Mouse (Mus musculus): ENCODE data around the gene Zranb3. TPM values are rescaled to one million over a fixed set of nuclear protein-coding genes. Genes with fewer than 3 reads are reported as not detected.

Zranb3 gene
- 2.9 TPM for polyA plus RNA-seq (2014; fragmentation: Illumina TruSeq; extraction: RNeasy Lipid Tissue Mini Kit (QIAGEN cat#74804); ENCODE audit: low replicate concordance)

DNA sequence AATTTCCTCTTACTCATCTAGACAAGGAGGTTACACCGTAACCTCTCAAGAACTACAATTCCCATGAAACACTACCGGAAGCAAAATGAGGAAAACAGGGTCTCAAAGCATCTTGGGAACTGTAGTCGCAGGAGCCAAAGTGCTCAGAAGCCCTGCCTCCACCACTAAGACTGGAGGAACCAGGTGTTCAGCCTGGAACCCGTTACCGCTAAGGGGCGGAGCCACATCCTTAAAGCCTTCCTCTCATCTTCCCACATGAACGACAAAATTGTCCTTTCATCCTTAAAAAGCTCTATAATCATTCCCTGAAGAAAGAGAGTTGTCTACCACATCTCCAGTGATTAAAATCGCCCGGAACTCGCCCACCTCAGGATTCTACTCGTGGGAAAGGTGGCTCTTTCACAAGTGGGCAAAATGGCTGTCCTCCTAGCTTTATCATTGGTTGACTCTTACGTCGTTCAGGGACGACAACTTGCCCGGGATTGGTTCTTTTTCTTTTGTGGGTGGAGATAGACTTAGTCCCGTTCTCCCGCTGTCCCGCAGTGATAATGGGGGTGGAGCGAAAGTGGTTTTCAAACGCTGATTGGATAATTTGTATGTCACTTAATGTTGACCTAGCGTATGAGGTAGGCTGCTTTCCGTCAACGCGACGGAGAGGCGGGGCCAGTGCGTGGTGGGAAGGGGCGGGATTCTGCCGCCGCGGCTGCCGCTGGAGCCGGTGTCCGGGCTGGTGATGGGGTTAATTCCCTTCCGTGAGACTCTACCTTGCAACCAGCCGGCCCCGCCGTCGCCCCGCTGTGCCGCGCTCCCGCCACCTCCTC, at the start of gene Zranb3, which contains the start of gene R3hdm1:
Gene Zranb3, minus strand, starts transcription at position 407 of the 821 bp plus-strand sequence.
Gene R3hdm1, plus strand, starts transcription at position 661 of the 821 bp plus-strand sequence.

Other genes with a start within 250 kb of the Zranb3 start
- gene Map3k19, start 248.0 kb downstream of the Zranb3 start, polyA plus RNA-seq (2014; fragmentation: Illumina TruSeq; extraction: RNeasy Lipid Tissue Mini Kit (QIAGEN cat#74804); ENCODE audit: low replicate concordance): not detected
- gene Rab3gap1, start 234.3 kb downstream of the Zranb3 start, polyA plus RNA-seq (2014; fragmentation: Illumina TruSeq; extraction: RNeasy Lipid Tissue Mini Kit (QIAGEN cat#74804); ENCODE audit: low replicate concordance): 34.7 TPM
- gene R3hdm1, start 254 bp upstream of the Zranb3 start, polyA plus RNA-seq (2014; fragmentation: Illumina TruSeq; extraction: RNeasy Lipid Tissue Mini Kit (QIAGEN cat#74804); ENCODE audit: low replicate concordance): 160 TPM
- gene Ubxn4, start 140.9 kb upstream of the Zranb3 start, polyA plus RNA-seq (2014; fragmentation: Illumina TruSeq; extraction: RNeasy Lipid Tissue Mini Kit (QIAGEN cat#74804); ENCODE audit: low replicate concordance): 139 TPM
- 111 TPM for gene Lct, start 225.3 kb upstream of the Zranb3 start, polyA plus RNA-seq (2014; fragmentation: Illumina TruSeq; extraction: RNeasy Lipid Tissue Mini Kit (QIAGEN cat#74804); ENCODE audit: low replicate concordance)